Mouse (Mus musculus): Measurements from ENCODE around the gene Mxi1. TPM values are rescaled to one million over a fixed set of nuclear protein-coding genes. Genes with fewer than 3 reads are reported as not detected.

Gene Mxi1
- polyA plus RNA-seq, 1 experiment = 71.8 TPM

- Histone ChIP-seq H3K27me3 (ENCODE audit: control insufficient read depth, insufficient read depth, low read length) (no peaks in the 10 kb centered on the region), H3K4me3 (replicated peaks; ENCODE audit: insufficient read depth, low read depth, low read length) (peak overlapping the region; percentile 73), H3K27ac (ENCODE audit: insufficient read depth, low read length) (peak overlapping the region; percentile 49), H3K4me1 (ENCODE audit: control insufficient read depth, insufficient read depth, low read length) (peaks cover 14% of the 10 kb centered on the region)
- peak; percentile 73 to 75 for DNase-seq
- under 1% methylated on average over 29 of the region's 29 CpGs for WGBS
- TF ChIP-seq POLR2A (IDR thresholded peaks at IDR 0.05; ENCODE audit: borderline replicate concordance, insufficient read depth, low read length) (peak; percentile 22; the same call in 1 of the 2 replicates), CTCF (IDR thresholded peaks at IDR 0.05; ENCODE audit: borderline replicate concordance, insufficient read depth, low read depth, low read length) (no peak)
These were observed 19.7 kb downstream of the Mxi1 start for GRCm38 (mm10) chr19:53329992-53330381.

DNA sequence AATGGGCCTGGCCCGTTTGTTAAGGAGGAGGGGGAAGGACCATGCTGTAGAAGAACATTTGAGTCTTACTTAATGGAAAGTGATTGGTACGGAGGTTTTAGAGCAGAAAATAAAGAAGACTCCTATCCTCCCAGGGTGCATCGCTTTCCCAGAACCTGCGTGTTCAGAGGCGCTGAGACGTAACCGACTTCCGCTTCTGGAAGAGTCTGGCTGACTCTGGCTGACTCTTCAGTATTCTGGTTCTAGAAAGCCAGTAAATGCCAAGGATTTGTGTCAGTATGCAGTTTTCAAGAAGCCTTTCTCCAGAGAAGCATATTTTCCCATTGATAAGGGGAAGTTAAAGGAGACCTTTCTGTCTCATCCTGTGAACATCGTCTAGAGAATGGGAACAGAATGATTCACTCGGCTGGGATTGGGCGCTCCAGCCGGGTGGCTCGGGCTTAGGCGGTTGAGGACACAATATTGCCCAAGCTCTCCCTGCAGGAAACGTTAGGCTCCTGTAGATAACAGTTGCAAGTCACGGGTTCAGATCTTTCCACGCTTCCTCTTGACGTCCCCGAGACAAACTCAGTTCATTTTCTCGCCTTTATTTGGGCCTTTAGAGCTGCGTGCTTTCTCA lies 21.7 kb downstream of the Mxi1 start:
- peaks cover 12% of the 10 kb centered on the region; the same call in 1 of the 2 replicates for H3K4me1 ChIP-seq (ENCODE audit: control insufficient read depth, insufficient read depth, low read length)
- H3K4me3 ChIP-seq (replicated peaks; ENCODE audit: insufficient read depth, low read depth, low read length) = no peak overlapping the region
- 82% methylated on average over 21 of the region's 21 CpGs for WGBS
- DNase-seq = no peak
- no peak for TF ChIP-seq POLR2A (IDR thresholded peaks at IDR 0.05; ENCODE audit: borderline replicate concordance, insufficient read depth, low read length)
- no peak for TF ChIP-seq CTCF (IDR thresholded peaks at IDR 0.05; ENCODE audit: borderline replicate concordance, insufficient read depth, low read depth, low read length)
- H3K27ac ChIP-seq (ENCODE audit: insufficient read depth, low read length) = no peak overlapping the region
- no peaks in the 10 kb centered on the region for H3K27me3 ChIP-seq (ENCODE audit: control insufficient read depth, insufficient read depth, low read length)

GRCm38 (mm10) chr19:53333730-53334129 lies 23.4 kb downstream of the Mxi1 start:
- Histone ChIP-seq H3K27me3 (ENCODE audit: control insufficient read depth, insufficient read depth, low read length) (no peaks in the 10 kb centered on the region), H3K4me1 (ENCODE audit: control insufficient read depth, insufficient read depth, low read length) (peaks cover 8% of the 10 kb centered on the region), H3K27ac (ENCODE audit: insufficient read depth, low read length) (no peak overlapping the region), H3K4me3 (replicated peaks; ENCODE audit: insufficient read depth, low read depth, low read length) (no peak overlapping the region)
- no peak for DNase-seq
- TF ChIP-seq POLR2A (IDR thresholded peaks at IDR 0.05; ENCODE audit: borderline replicate concordance, insufficient read depth, low read length) = no peak
- TF ChIP-seq CTCF (IDR thresholded peaks at IDR 0.05; ENCODE audit: borderline replicate concordance, insufficient read depth, low read depth, low read length) = no peak
- WGBS = 80% methylated on average over 6 of the region's 6 CpGs

- H3K27me3 ChIP-seq (ENCODE audit: control insufficient read depth, insufficient read depth, low read length) = no peaks in the 10 kb centered on the region
- no peak overlapping the region for H3K4me3 ChIP-seq (replicated peaks; ENCODE audit: insufficient read depth, low read depth, low read length)
- 64% methylated on average over 9 of the region's 9 CpGs for WGBS
- H3K4me1 ChIP-seq (ENCODE audit: control insufficient read depth, insufficient read depth, low read length) = peaks cover 8% of the 10 kb centered on the region
- no peak overlapping the region for H3K27ac ChIP-seq (ENCODE audit: insufficient read depth, low read length)
- no peak for DNase-seq
- TF ChIP-seq CTCF (IDR thresholded peaks at IDR 0.05; ENCODE audit: borderline replicate concordance, insufficient read depth, low read depth, low read length) (no peak), POLR2A (IDR thresholded peaks at IDR 0.05; ENCODE audit: borderline replicate concordance, insufficient read depth, low read length) (no peak)
These were observed 24.9 kb downstream of the Mxi1 start for GRCm38 (mm10) chr19:53335241-53335640.

- Histone ChIP-seq H3K27me3 (ENCODE audit: control insufficient read depth, insufficient read depth, low read length) (no peaks in the 10 kb centered on the region), H3K4me3 (replicated peaks; ENCODE audit: insufficient read depth, low read depth, low read length) (no peak overlapping the region), H3K4me1 (ENCODE audit: control insufficient read depth, insufficient read depth, low read length) (peaks cover 17% of the 10 kb centered on the region), H3K27ac (ENCODE audit: insufficient read depth, low read length) (no peak overlapping the region)
- TF ChIP-seq CTCF (IDR thresholded peaks at IDR 0.05; ENCODE audit: borderline replicate concordance, insufficient read depth, low read depth, low read length) (no peak), POLR2A (IDR thresholded peaks at IDR 0.05; ENCODE audit: borderline replicate concordance, insufficient read depth, low read length) (no peak)
- DNase-seq = no peak
- 37% methylated on average over 6 of the region's 6 CpGs for WGBS
These were observed 30.1 kb downstream of the Mxi1 start for GRCm38 (mm10) chr19:53340423-53340822.

GRCm38 (mm10) chr19:53343174-53343881 lies 33.0 kb downstream of the Mxi1 start:
- H3K4me1 ChIP-seq (ENCODE audit: control insufficient read depth, insufficient read depth, low read length) = peaks cover 19% of the 10 kb centered on the region
- TF ChIP-seq POLR2A (IDR thresholded peaks at IDR 0.05; ENCODE audit: borderline replicate concordance, insufficient read depth, low read length) = no peak
- TF ChIP-seq CTCF (IDR thresholded peaks at IDR 0.05; ENCODE audit: borderline replicate concordance, insufficient read depth, low read depth, low read length) = peak; percentile 27; the same call in 1 of the 2 replicates
- H3K4me3 ChIP-seq (replicated peaks; ENCODE audit: insufficient read depth, low read depth, low read length) = no peak overlapping the region
- 31% methylated on average over 13 of the region's 13 CpGs for WGBS
- no peak for DNase-seq
- 0 out of 2 replicates have a peak overlapping the region, but pooled peaks have one; percentile 36 for H3K27ac ChIP-seq (ENCODE audit: insufficient read depth, low read length)
- no peaks in the 10 kb centered on the region for H3K27me3 ChIP-seq (ENCODE audit: control insufficient read depth, insufficient read depth, low read length)

DNA sequence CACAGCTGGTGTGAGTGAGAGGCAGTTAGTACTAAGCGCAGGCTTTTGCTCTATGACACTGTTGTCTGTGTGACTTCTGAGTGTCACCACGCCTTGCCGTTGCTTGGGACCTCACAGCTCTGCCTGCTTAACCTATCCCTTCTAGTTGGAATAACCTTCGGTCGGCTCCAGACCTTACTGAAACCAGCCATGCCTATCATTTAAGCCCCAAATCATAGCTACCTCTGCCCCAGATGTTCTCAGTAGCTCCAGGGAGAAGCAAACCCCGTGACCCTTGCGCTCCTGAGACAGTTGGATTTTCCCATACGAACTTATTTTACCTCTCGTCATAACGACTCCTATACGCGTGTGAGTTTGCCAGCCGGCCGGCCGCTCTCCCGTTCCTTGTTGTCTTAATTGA lies 33.7 kb downstream of the Mxi1 start:
- peaks cover 19% of the 10 kb centered on the region for H3K4me1 ChIP-seq (ENCODE audit: control insufficient read depth, insufficient read depth, low read length)
- 77% methylated on average over 16 of the region's 16 CpGs for WGBS
- no peak for TF ChIP-seq CTCF (IDR thresholded peaks at IDR 0.05; ENCODE audit: borderline replicate concordance, insufficient read depth, low read depth, low read length)
- no peak for TF ChIP-seq POLR2A (IDR thresholded peaks at IDR 0.05; ENCODE audit: borderline replicate concordance, insufficient read depth, low read length)
- no peak for DNase-seq
- no peaks in the 10 kb centered on the region for H3K27me3 ChIP-seq (ENCODE audit: control insufficient read depth, insufficient read depth, low read length)
- 0 out of 2 replicates have a peak overlapping the region, but pooled peaks have one; percentile 36 for H3K27ac ChIP-seq (ENCODE audit: insufficient read depth, low read length)
- no peak overlapping the region for H3K4me3 ChIP-seq (replicated peaks; ENCODE audit: insufficient read depth, low read depth, low read length)

- TF ChIP-seq CTCF (IDR thresholded peaks at IDR 0.05; ENCODE audit: borderline replicate concordance, insufficient read depth, low read depth, low read length) (no peak), POLR2A (IDR thresholded peaks at IDR 0.05; ENCODE audit: borderline replicate concordance, insufficient read depth, low read length) (no peak)
- no peak for DNase-seq
- no peak overlapping the region for H3K4me3 ChIP-seq (replicated peaks; ENCODE audit: insufficient read depth, low read depth, low read length)
- H3K27me3 ChIP-seq (ENCODE audit: control insufficient read depth, insufficient read depth, low read length) = no peaks in the 10 kb centered on the region
- no peak overlapping the region for H3K27ac ChIP-seq (ENCODE audit: insufficient read depth, low read length)
- H3K4me1 ChIP-seq (ENCODE audit: control insufficient read depth, insufficient read depth, low read length) = peaks cover 19% of the 10 kb centered on the region
- 61% methylated on average over 14 of the region's 14 CpGs for WGBS
These were observed 35.4 kb downstream of the Mxi1 start for GRCm38 (mm10) chr19:53345766-53346165.
